Mouse (Mus musculus) mature B cell (primary cell): Measurements from ENCODE around the gene Sorl1.

Experiments
- in situ Hi-C: fragments of 300-500 bp; cut with MboI; formaldehyde crosslinking; loops from 2 replicates; pipeline ENCODE4 v1.14.3; 2019

The Sorl1 gene

DNA sequence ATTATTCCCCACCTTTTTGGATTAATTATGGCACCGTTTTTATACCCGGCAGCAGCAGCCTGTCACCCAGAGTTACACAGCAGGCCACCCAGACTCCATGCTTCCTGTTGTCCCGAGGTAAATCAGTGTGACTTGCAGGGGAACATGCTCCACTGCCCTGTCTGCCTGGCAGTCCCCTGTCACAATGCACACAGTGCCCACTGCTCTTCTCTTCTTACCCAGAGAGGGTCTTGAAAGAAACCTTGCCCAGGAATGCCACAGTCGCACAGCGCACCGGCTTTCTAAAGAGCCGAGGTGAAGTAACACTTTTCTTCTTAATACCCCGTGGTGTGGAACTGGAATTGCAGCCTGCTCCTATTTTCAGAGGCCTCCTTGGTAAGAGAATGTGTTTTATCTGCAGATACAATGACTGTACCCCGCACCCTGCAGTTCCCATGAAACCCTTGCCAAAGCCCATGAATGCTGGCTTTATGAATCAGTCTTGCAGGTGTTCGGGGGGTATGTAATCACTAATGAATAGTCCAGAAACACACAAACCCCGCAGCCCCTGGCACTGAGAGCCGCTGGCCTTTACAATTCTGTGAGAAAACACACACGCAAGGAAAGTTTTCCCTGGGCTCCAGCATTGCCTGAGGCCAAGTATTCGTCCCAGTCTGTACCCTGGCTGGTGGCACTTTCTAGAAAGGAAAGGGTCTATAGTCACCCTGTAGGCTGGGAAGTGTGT is 205.3 kb downstream of the Sorl1 start:
- in situ Hi-C loops: no loop called here

DNA sequence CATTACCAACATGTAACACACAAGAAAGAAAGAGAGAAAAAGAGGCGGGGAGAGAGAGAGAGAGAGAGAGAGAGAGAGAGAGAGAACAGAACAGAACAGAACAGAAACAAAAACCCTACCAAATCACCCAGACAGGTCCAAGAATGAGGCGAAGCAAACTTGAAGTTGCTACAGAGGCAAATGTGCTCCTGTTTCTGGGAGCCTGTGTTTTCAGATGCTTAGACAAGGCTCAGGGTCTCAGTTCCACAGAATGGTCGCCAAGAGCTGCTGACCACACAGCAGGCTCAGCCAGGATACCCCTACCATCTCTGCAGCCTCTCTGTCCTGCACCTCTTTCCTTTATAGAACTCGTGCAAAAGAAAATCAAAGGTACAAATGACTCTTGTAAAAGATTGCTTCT is 205.9 kb downstream of the Sorl1 start:
- in situ Hi-C loops: no loop called here

DNA sequence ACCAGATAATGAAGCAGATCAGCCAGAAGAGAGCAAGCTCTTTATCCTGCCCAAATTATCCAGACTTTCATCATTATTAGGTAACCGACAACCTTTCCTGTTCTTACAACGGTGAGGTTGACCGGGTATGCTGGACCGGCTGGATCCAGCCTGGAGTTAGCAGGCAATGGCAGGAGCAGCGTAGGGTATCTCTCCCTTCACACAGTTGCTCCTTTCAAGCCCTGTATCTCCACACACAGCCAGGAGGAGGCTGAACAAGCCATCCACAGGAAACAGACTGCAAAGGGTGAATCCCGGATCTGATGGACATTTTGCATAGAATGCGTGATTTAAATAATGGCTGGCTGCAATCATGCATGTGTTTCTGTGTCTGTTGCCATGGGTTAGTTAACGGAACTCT is 208.5 kb downstream of the Sorl1 start:
- in situ Hi-C loops: no loop called here
